Mouse (Mus musculus): ENCODE results near the gene Gm4924. TPM values are rescaled to one million over a fixed set of nuclear protein-coding genes. Genes with fewer than 3 reads are reported as not detected.

Gene Gm4924
- total RNA-seq (2021): 1 to 10 TPM; 6.6 to 8.6 TPM

- peak; percentile 87 to 88 for DNase-seq
Measured at GRCm38 (mm10) chr10:82354083-82355010, at the start of gene Gm4924. Gene Gm4924 (plus strand): TSS chr10:82354255.

GRCm38 (mm10) chr10:82316482-82316881 is 37.6 kb upstream of the Gm4924 start, which contains the start of gene 4932415D10Rik:
Gene 4932415D10Rik (minus strand): TSS chr10:82316582.
- DNase-seq: no peak

- DNase-seq: no peak
Measured at GRCm38 (mm10) chr10:82320134-82320533, 33.9 kb upstream of the Gm4924 start.

- DNase-seq: no peak
Measured at GRCm38 (mm10) chr10:82329826-82330225, 24.2 kb upstream of the Gm4924 start.

- no peak for DNase-seq
Measured at GRCm38 (mm10) chr10:82355401-82355800, 1.3 kb downstream of the Gm4924 start.

GRCm38 (mm10) chr10:82361911-82362310 is 7.9 kb downstream of the Gm4924 start:
- DNase-seq: no peak

GRCm38 (mm10) chr10:82382992-82383391 is 28.9 kb downstream of the Gm4924 start:
- DNase-seq: no peak

- DNase-seq: no peak
Measured at GRCm38 (mm10) chr10:82409511-82409910, 55.5 kb downstream of the Gm4924 start.

- no peak for DNase-seq
Measured at GRCm38 (mm10) chr10:82423631-82424030, 69.6 kb downstream of the Gm4924 start.

Other genes starting within 250 kb of the Gm4924 start
- gene AU041133, start 226.2 kb upstream of the Gm4924 start, total RNA-seq (2021): 10 to 100 TPM; 10.0 to 10.7 TPM
- gene Zfp938, start 113.0 kb upstream of the Gm4924 start, total RNA-seq (2021): 10 to 100 TPM; 22.8 to 23.9 TPM
- not detected for gene 4932415D10Rik, start 37.7 kb upstream of the Gm4924 start, total RNA-seq (2021)
- not detected for gene Gm1553, start 138.4 kb downstream of the Gm4924 start, total RNA-seq (2021)

Data from layer of hippocampus, postnatal 36 days (tissue).